Mouse (Mus musculus) E14TG2a.4 (cell line): ENCODE data around the gene Zfp36l2.

Experiments
- CTCF ChIP-seq: conservative IDR thresholded peaks from 2 replicates; pipeline ENCODE4 v1.5.1; 2014; ENCODE audit warnings: low read length
- POU5F1 ChIP-seq: IDR thresholded peaks from 2 replicates; pipeline ENCODE4 v1.6.1; 2014; ENCODE audit warnings: low read length, borderline replicate concordance

GRCm38 (mm10) chr17:84235399-84235928 is 47.7 kb upstream of the Zfp36l2 start:
- TF ChIP-seq CTCF, result no peak
- TF ChIP-seq POU5F1, result no peak
